Mouse (Mus musculus) forebrain, embryonic 16.5 days (tissue): Measurements from ENCODE around the gene Hnrnpc. TPM values are rescaled to one million over a fixed set of nuclear protein-coding genes. Genes with fewer than 3 reads are reported as not detected.
"Not testable (repeated sequence)": the region's sequence is repeated elsewhere in the genome, so short reads cannot be mapped to it uniquely, and the experiment has no call there.

Experiments
- ATAC-seq: fragments of 200-750 bp; cut with Nextera tagmentation; 2 replicates; pipeline ENCODE4 v1.8.0; 2017; ENCODE audit warnings: mild to moderate bottlenecking, moderate library complexity
- H3K27ac ChIP-seq: fragments of 300-500 bp; sonication (generic); 2 replicates; pipeline ENCODE4 v1.5.1; 2014; ENCODE audit warnings: low read length, control low read depth
- H3K27me3 ChIP-seq: fragments of 300-500 bp; sonication (generic); replicated peaks from 2 replicates; pipeline ENCODE4 v1.6.1; 2014; ENCODE audit warnings: low read length; ENCODE audit not compliant: control insufficient read depth, insufficient read depth
- H3K36me3 ChIP-seq: fragments of 300-500 bp; sonication (generic); 2 replicates; pipeline ENCODE4 v1.6.1; 2014; ENCODE audit not compliant: control insufficient read depth, insufficient read depth
- H3K4me1 ChIP-seq: fragments of 300-500 bp; sonication (generic); replicated peaks from 2 replicates; pipeline ENCODE4 v1.6.1; 2014; ENCODE audit warnings: low read length; ENCODE audit not compliant: control insufficient read depth, insufficient read depth
- H3K4me2 ChIP-seq: fragments of 300-500 bp; sonication (generic); 2 replicates; pipeline ENCODE4 v1.6.1; 2014; ENCODE audit warnings: mild to moderate bottlenecking, low read length, control low read depth
- H3K4me3 ChIP-seq: fragments of 300-500 bp; sonication (generic); replicated peaks from 2 replicates; pipeline ENCODE4 v1.5.1; 2014; ENCODE audit warnings: mild to moderate bottlenecking, low read length, control low read depth
- H3K9ac ChIP-seq: fragments of 300-500 bp; sonication (generic); replicated peaks from 2 replicates; pipeline ENCODE4 v1.6.1; 2014; ENCODE audit warnings: low read depth, low read length, control low read depth
- H3K9me3 ChIP-seq: fragments of 300-500 bp; sonication (generic); 2 replicates; pipeline ENCODE4 v1.6.1; 2016; ENCODE audit warnings: low read length; ENCODE audit not compliant: control insufficient read depth
- WGBS: fragments of 180-500 bp; shearing (Covaris S2); extraction: QIAGEN DNeasy Blood & Tissue Kit; methylation state at CpG from one replicate; pipeline ENCODE4 v1.1.7; 2014; 5-methylcytosine and 5-hydroxymethylcytosine counted together
- polyA plus RNA-seq: library from polyadenylated mRNA; unstranded; fragments of >200 nt; fragmentation: Nextera tagmentation; extraction: Ambion mirVana; gene quantifications from 2 replicates; pipeline ENCODE4 v1.2.1, GENCODE M21; 2015

Hnrnpc gene
- polyA plus RNA-seq, 1 experiment from 2014 or later: 655 TPM

GRCm38 (mm10) chr14:52044901-52045678, 58.7 kb downstream of the Hnrnpc start:
- 11% methylated on average over 8 of the region's 8 CpGs for WGBS
- Histone ChIP-seq H3K4me1 (peaks cover 9% of the 10 kb centered on the region), H3K36me3 (no peaks in the 10 kb centered on the region), H3K9me3 (no peaks in the 10 kb centered on the region), H3K4me3 (no peak overlapping the region), H3K27me3 (no peaks in the 10 kb centered on the region), H3K4me2 (no peak overlapping the region), H3K27ac (no peak overlapping the region), H3K9ac (no peak overlapping the region)
- peak; percentile 55 for ATAC-seq

- Histone ChIP-seq H3K4me1 (peaks cover 9% of the 10 kb centered on the region), H3K27me3 (no peaks in the 10 kb centered on the region), H3K4me3 (no peak overlapping the region), H3K9ac (no peak overlapping the region), H3K27ac (no peak overlapping the region), H3K36me3 (no peaks in the 10 kb centered on the region), H3K9me3 (no peaks in the 10 kb centered on the region), H3K4me2 (no peak overlapping the region)
- 52% methylated on average over 6 of the region's 6 CpGs for WGBS
- no peak for ATAC-seq
These were observed 60.4 kb downstream of the Hnrnpc start for GRCm38 (mm10) chr14:52043446-52043845.

GRCm38 (mm10) chr14:52042359-52042758, 61.5 kb downstream of the Hnrnpc start, which contains the start of gene Olfr221:
TSS of gene Olfr221 (minus strand) at chr14:52042459.
- H3K27me3 ChIP-seq, H3K4me2 ChIP-seq: not testable (repeated sequence)

GRCm38 (mm10) chr14:52039332-52039731, 64.5 kb downstream of the Hnrnpc start:
- WGBS: 91% methylated on average over 5 of the region's 5 CpGs
- no peak overlapping the region for H3K4me3 ChIP-seq
- H3K36me3 ChIP-seq: no peaks in the 10 kb centered on the region
- no peaks in the 10 kb centered on the region for H3K9me3 ChIP-seq
- H3K4me1 ChIP-seq: no peaks in the 10 kb centered on the region
- H3K4me2 ChIP-seq: no peak overlapping the region
- no peak overlapping the region for H3K27ac ChIP-seq
- no peaks in the 10 kb centered on the region for H3K27me3 ChIP-seq
- no peak for ATAC-seq
- no peak overlapping the region for H3K9ac ChIP-seq

More at GRCm38 (mm10) chr14:52042359-52042758, 61.5 kb downstream of the Hnrnpc start, which contains the start of gene Olfr221:
- not testable (repeated sequence) for H3K9me3 ChIP-seq, H3K4me1 ChIP-seq, H3K36me3 ChIP-seq, ATAC-seq, H3K4me3 ChIP-seq, H3K9ac ChIP-seq, H3K27ac ChIP-seq
- 81% methylated on average over 3 of the region's 3 CpGs for WGBS

GRCm38 (mm10) chr14:52035926-52036325, 67.9 kb downstream of the Hnrnpc start:
- H3K4me1 ChIP-seq: no peaks in the 10 kb centered on the region
- H3K27ac ChIP-seq: no peak overlapping the region
- H3K36me3 ChIP-seq: no peaks in the 10 kb centered on the region
- no peak overlapping the region for H3K4me3 ChIP-seq
- H3K4me2 ChIP-seq: no peak overlapping the region
- no peak for ATAC-seq
- H3K9me3 ChIP-seq: no peaks in the 10 kb centered on the region
- no peaks in the 10 kb centered on the region for H3K27me3 ChIP-seq
- 94% methylated on average over 6 of the region's 6 CpGs for WGBS
- no peak overlapping the region for H3K9ac ChIP-seq

- no peaks in the 10 kb centered on the region for H3K36me3 ChIP-seq
- no peak overlapping the region for H3K4me2 ChIP-seq
- H3K27ac ChIP-seq: no peak overlapping the region
- no peaks in the 10 kb centered on the region for H3K27me3 ChIP-seq
- H3K9me3 ChIP-seq: no peaks in the 10 kb centered on the region
- no peak overlapping the region for H3K9ac ChIP-seq
- ATAC-seq: 0 out of 2 replicates have a peak, but pooled peaks have one; percentile 27
- no peak overlapping the region for H3K4me3 ChIP-seq
- peaks cover 12% of the 10 kb centered on the region for H3K4me1 ChIP-seq
- 72% methylated on average over 4 of the region's 4 CpGs for WGBS
These were observed 77.5 kb downstream of the Hnrnpc start for GRCm38 (mm10) chr14:52026342-52026741.

DNA sequence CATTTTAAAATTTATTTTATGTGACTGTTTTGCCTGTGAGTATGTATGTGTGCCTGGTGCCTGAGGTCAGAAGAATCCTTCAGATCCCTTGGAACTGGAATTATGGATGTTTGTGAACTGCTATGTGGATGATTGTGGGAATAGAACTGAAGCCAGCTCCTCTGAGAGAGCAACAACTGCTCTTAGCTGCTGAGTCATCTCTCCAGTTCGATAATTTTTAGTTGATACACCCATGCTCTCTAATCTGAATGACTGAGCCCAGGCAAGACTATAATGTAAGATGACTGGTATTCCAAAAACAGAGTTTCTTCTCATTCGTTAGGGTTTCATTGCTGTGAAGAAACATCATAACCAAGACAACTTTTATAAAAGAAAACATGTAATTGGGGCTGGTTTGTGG, 79.7 kb downstream of the Hnrnpc start:
- H3K4me3 ChIP-seq: no peak overlapping the region
- H3K4me2 ChIP-seq: no peak overlapping the region
- 84% methylated on average over 2 of the region's 2 CpGs for WGBS
- no peaks in the 10 kb centered on the region for H3K27me3 ChIP-seq
- no peak for ATAC-seq
- no peaks in the 10 kb centered on the region for H3K36me3 ChIP-seq
- no peak overlapping the region for H3K9ac ChIP-seq
- H3K27ac ChIP-seq: no peak overlapping the region
- peaks cover 13% of the 10 kb centered on the region for H3K4me1 ChIP-seq
- no peaks in the 10 kb centered on the region for H3K9me3 ChIP-seq

Other genes with a start within 250 kb of the Hnrnpc start
- 69.0 and 94.7 TPM in 2 replicates for gene Mettl17, start 219.2 kb downstream of the Hnrnpc start, polyA plus RNA-seq
- gene Slc39a2, start 211.1 kb downstream of the Hnrnpc start, polyA plus RNA-seq: 1.5 and 2.6 TPM in 2 replicates
- 169 and 179 TPM in 2 replicates for gene Ndrg2, start 189.9 kb downstream of the Hnrnpc start, polyA plus RNA-seq
- not detected in 2 replicates for gene Tppp2, start 185.6 kb downstream of the Hnrnpc start, polyA plus RNA-seq
- not detected in 2 replicates for gene Rnase13, start 181.3 kb downstream of the Hnrnpc start, polyA plus RNA-seq
- 58.5 and 70.4 TPM in 2 replicates for gene Arhgef40, start 119.3 kb downstream of the Hnrnpc start, polyA plus RNA-seq
- gene Tmem253, start 88.4 kb downstream of the Hnrnpc start, polyA plus RNA-seq: 0.67 and 0.81 TPM in 2 replicates
- 28.6 and 32.2 TPM in 2 replicates for gene Zfp219, start 83.3 kb downstream of the Hnrnpc start, polyA plus RNA-seq
- gene Olfr221, start 61.6 kb downstream of the Hnrnpc start, polyA plus RNA-seq: not detected in 2 replicates
- 48.2 and 54.5 TPM in 2 replicates for gene Rpgrip1, start 6.7 kb upstream of the Hnrnpc start, polyA plus RNA-seq
- 55.8 and 67.3 TPM in 2 replicates for gene Supt16, start 93.4 kb upstream of the Hnrnpc start, polyA plus RNA-seq
- 37.4 and 42.4 TPM in 2 replicates for gene Chd8, start 153.8 kb upstream of the Hnrnpc start, polyA plus RNA-seq
- 52.1 and 60.2 TPM in 2 replicates for gene Tox4, start 175.1 kb upstream of the Hnrnpc start, polyA plus RNA-seq
- 54.9 and 56.8 TPM in 2 replicates for gene Rab2b, start 175.5 kb upstream of the Hnrnpc start, polyA plus RNA-seq
- gene Mettl3, start 201.1 kb upstream of the Hnrnpc start, polyA plus RNA-seq: 53.3 and 55.7 TPM in 2 replicates
- 31.0 and 34.7 TPM in 2 replicates for gene Sall2, start 224.7 kb upstream of the Hnrnpc start, polyA plus RNA-seq